Mouse (Mus musculus) spleen, postnatal 36 days (tissue): Measurements from ENCODE around the gene Grcc10.

Experiments
- DNase-seq, 2 experiments: peaks; one replicate each; pipeline ENCODE4 v3.0.0; 2022; ENCODE audit warnings: low spot score in 2 of 2, mixed read lengths in 1 of 2

The Grcc10 gene

DNA sequence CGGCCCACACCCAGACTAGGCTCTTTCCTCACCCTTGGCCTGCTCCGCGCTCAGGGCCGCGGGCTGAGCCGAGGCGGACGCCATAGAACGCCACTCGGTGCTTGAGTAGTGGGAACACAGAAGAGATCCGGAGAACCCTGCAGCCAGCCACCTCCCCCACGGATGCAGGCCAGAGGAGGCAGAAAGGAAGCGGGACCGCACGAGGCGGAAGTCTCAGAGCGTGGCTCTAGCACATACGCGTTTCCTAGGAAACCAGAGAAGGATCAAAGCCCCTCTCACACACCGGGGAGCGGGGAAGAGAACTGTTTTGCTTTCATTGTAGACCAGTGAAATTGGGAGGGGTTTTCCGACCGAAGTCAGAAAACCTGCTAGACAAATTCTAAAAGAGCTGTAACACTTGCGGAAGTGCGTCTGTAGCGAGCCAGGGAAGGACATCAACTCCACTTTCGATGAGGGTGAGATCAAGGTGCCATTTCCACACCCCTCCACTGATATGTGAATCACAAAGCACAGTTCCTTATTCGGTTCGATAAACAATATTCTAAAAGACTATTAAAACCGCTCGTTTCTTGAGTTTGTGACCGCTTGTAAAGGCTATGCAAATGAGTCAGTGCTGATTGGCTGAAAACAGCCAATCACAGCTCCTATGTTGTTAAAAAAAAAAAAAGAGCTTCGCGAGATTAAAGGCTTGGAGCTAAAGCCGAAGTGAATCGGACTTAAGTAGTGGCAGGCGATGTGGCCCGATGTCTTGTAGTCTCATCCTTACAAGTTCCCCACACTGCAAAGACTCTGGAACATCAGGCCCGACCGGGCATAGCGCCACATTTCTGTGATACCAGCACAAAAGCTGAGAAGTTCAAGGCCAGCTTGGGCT lies at the start of gene Grcc10:
Gene Grcc10 (minus strand): TSS at position 487 of the 874 bp plus-strand sequence.
- DNase-seq: peak; percentile 89 to 91

DNA sequence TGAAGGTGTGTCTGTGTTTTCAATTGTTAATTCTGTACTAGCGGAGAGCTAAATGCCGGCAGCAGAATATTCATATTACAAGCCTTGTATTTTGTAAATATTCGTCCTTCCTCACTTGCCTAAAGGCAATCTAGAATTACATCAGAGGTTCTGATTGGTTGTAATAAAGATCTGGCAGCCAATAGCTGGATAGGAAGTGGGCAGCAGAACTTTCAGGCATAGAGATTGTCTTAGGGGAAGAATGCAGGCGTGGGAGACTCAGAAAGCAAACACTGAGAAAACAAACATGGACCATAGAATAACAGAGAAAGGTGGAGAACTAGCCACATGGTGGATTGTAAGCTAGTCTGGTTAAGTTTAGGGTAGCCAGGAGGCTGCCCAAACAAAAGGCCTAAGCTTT lies 48.9 kb upstream of the Grcc10 start:
- DNase-seq: no peak

DNA sequence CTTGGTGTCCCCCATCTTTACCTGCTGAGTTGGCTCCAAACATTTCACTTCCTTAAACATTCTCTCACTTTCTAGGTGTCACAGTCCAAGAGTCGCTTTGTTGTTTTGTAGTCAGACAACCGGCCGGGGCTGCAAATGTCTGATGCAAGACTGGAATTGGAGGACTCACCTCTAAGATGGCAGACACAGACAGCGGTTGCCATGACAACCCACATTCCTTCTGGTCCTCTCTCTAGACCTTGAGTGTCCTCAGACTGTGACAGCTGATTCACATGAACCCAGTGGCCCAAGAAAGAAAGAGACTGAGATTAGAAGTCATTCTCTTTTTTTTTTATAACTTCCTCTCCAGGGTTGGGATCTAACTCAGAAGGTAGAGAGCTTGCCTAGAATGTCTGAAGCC lies 48.3 kb upstream of the Grcc10 start:
- no peak for DNase-seq

DNA sequence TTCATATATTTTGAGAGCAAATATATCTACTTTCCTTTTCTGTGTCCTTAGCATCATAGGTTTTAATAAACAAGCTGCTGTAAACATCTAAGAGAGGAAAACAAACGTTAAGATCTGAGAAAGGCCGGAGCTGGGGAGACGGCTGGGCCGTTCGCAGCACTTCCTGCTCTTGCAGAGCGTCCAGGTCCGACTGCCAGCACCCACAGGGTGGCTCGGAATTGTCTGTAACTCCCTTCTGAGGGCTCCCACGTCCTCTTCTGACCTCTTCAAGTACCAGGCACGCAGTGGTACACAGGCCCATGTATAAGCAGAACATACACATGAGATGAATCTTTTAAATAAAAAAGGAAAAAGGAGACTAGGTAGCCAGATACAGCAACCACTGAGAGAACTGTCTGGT lies 46.5 kb upstream of the Grcc10 start:
- no peak for DNase-seq

DNA sequence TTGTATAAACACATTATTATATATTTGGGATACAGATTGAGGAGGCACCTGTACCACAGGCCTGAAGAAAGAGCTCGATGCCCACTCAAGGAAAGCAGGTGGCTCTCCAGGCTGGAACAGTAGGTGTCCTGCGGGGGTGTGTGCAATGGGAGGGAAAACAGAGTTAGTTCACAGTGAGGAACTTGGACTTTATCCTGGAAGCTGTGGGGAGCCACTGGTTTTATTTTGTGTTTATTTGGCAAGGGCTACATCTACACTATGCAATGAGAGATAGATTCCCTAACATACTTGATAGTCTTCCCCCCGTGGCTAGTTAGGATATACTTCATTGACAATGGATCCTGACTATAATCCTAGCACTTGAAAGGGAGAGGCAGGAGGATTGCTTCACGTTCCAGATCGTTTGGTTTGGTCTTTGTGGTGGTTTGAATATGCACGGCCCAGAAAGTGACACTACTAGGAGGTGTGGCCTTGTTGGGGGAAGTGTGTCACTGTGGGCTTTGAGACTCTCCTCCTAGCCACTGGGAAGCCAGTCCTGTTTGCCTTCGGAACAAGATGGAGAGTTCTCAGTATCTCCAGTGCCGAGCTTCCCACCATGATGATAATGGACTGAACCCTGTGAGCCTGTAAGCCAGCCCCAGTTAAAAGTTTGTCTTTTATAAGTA lies 45.7 kb upstream of the Grcc10 start:
- DNase-seq: no peak

DNA sequence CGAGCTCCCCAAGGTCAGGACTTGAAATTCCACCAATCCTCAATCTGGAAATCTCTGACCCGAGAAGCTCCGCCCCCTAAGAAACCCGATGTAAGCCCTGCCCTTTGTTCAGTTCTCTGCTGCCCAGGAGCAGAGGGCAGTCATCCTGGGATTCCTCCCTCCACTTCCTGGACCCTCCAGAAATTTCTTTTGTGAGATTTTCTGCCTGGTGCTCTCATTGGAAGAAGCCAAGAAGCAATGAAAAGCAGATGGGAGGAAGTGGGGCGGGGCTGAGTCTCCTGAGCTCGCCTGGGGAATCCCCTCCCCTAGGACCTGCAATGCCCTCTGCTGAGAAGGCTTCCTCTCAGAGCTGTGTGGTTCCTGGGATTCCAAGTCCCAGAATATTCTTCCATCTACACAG lies 41.3 kb upstream of the Grcc10 start:
- peak; percentile 57 to 60 for DNase-seq

DNA sequence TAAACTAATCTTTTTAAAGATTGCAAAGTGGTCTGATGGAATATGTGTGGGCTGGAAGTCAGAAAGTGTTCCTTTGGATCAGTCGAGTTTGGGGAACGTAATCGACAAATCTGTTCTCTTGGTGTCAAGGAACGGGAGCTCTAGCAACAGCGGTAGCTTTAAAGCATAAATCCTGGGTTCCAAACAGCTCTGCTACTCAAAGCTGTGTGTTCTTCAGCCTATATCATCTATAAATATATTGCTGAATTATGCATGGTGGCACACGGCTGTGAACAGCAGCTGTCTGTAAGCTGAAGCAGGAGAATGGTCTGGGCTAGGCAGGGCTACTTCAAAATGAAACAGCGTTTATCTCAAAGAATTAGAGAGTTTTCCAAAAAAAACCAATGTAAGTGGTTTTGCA lies 39.7 kb upstream of the Grcc10 start:
- DNase-seq: no peak

DNA sequence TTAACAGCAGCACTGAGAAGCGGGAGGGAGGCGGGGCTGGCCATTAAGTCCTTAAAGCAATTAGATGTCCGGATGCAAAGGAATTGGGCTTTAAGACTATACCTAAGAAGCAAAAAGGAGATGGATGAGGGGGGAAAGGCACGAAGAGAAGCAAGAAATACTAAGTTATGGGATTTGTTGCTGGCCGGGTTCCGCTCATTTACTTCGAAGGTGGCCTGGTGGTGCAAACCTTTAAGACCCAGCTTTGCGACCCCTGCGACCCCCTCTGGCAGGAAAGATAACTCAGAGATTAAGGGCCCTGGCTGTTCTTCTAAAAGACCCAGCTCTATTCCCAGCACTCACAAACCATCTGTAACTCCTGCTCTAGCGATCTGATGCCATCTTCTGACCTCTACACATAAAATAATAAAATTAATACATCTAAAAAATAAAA lies 38.8 kb upstream of the Grcc10 start:
- no peak for DNase-seq

DNA sequence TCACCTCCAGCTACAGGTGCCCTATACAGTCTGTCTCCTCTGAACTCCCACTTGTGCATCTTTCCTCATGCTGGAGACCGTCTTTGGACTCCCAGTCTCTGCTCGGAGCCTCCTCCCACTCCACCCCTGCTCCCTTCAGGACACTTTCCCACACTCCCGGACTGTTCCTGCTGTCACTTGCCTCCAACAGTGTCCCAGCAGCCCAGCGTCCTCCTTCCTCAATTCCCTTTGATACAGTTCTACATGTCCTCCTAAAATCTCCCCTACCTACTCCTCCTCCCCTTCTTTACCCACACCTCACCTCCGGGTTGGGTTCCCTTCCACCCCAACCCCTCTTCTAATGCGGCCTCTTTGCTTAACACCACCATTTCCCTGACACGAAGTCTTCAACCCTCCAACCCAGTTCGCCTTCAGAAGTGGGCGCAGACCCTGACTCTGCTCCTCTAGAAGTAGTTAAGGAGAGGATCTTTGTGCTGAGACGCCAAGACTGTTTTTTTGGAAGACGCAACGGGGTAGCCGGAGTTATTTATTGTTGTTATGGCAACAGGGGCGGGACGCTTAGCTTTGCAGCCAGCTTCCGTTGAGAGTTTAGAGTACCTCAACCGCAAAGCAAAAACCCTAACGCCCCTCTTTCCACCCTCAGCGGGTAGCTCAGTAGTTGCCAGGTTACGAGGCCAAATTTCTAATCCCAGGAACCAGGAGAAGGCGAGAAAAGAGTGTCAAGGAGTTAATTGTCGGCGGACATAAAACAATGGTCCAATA lies 38.2 kb upstream of the Grcc10 start, which contains the start of gene Lrrc23:
Gene Lrrc23 (minus strand): TSS at position 506 of the 762 bp plus-strand sequence.
- DNase-seq: peak; percentile 61 to 70

DNA sequence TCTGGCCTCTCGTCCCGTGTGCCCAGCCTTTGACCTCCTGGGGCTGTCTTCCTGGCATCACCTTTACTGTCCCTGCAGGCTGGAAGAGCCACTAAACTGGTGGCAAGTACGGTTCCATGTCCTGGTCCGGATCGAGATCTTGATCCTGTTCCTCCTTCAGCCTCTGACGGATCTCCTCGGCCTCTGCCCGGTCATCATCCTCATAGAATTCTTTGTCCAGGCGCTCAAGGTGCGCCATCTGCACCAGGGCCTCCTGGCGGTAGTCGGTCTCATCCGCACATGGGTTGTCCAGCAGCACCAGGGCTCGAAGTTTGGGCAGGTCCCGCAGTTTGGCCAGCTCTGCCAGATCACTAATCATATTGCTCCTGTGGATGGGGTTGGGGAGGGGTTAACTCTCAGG lies 29.3 kb upstream of the Grcc10 start:
- DNase-seq: no peak

DNA sequence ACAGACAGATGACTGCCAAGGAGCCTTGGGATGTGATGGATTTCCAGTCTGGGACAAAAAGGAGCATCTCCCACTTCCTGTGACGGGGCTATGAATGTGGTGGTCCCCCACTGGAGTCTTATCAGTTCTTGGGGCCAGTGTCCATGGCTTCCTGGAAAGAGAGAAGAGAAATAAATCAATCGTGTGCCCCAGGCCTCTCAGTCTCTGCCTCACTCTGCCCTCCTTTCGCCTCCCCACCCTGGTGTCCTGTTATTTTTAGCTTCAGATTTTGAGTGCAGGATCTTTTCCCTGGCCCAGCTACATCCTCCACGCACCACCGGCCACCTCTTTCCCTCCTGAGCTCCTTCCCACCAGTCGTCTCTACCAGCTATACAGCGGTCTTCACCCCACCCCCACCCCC lies 28.8 kb upstream of the Grcc10 start:
- no peak for DNase-seq

DNA sequence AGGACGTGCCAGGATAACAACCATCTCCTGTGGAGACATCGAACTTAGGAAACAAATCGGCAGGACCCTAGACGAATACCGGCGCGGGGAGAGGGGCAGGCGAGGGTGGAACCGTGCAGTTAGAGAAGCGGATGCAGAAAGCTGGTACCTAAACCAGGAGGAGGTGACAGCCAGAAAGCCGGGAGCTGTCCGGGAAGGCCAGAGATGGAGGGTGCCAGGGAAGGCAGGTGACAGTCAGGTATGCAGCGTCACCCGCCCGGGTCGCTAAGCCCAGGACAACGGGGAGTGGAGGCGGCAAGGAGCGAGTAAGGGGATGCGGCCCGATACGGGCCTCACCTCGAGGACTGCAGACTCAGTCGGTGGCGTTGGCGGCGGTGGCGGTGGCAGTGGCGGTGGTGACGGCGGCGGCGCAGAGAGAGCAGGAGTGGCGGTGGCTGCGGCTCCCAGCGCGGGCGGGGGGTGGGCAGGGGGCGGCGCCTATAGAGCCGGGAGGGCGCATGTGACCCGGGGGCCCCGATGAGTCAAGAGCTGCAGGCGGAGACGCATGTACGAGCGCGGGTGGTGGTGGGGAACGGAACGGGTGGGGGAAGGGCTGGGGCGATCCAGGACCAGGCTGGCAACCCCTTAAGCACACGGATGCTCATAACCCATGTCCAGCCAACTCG lies 28.1 kb upstream of the Grcc10 start, which contains the start of gene Eno2:
Gene Eno2 (minus strand): TSS at position 573 of the 665 bp plus-strand sequence.
- DNase-seq: no peak

DNA sequence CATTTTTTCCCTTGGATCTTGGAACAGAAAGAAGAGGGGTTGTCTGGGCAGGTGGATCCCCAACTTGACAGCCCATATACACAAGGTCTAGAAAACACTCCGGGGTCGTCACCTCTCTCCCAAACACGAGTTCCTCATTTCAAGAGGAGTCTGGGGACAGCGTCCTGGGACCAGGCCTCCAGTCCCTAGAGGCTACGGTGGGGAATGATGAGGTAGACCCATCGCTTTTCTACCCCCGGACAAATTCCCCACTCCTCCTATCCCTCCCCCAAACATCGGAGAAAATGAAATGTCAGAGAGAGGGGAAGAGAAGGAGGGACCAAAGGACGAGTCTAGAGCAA lies 27.5 kb upstream of the Grcc10 start:
- no peak for DNase-seq

DNA sequence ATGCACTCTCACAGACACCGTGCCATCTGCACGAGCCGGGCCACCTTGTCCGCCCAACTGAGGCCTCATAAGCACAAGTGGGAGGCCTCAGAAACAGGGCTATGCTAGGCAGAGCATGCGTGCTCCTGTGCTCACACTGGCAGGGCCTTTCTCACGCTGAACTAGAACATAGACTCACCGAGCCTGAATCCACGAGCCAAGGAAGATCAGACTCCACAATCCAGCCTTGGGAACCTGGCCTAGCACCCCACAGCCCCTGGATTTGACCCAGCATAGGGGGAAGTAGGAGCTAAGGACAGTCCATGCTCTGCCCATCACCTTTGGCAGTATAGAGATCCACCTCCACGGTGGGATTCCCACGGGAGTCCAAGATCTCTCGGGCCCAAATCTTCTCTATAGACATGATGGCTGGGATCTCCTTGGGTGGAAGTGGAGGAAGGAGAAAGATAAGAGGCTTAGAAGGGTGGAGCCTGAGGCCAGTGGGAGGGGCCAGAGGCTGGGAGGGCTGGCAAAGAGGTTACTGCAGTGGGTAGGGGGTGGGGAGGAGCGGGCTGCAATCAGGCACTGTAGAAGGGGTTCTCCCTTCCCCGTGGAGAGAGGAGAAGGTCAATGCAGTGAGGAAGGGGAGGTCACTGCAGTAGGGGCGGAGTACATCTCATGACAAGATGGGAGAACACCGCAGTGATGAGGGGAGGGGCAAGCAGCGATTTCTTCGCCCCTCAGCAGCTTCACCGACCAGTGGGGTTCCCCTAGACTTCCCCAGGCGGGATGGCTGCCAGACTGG lies 26.9 kb upstream of the Grcc10 start:
- DNase-seq: no peak

DNA sequence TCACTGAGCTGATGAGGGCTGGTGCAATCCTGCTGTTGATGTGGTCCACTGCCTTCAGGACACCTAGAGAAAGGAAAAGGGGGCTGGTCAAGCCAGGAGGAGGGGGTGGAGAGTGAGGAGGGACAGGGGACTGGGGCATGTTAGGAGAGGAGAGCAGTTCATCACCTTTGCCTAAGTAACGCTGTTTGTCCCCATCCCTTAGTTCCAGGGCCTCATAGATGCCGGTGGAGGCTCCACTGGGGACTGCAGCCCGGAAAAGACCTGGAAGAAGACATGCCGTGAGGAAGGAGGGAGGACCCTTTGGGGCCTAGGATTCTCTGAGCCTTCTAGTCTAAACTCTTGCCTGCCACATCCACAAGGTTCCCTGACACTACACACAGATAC lies 26.4 kb upstream of the Grcc10 start:
- no peak for DNase-seq

DNA sequence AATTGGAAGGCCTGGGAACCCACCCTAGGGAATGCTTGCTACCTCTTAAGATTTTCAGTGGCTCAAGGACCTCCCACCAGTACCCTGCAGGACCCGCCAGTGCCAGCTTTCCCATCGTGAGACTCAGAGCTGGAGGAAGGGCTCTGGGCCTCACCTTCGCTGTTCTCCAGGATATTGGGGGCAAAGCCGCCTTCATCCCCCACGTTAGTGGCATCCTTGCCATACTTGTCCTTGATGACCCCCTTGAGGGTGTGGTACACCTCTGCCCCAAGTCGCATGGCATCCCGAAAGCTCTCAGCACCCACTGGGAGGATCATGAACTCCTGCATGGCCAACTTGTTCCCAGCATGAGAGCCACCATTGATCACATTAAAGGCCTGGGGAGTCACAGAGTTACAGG lies 24.8 kb upstream of the Grcc10 start:
- DNase-seq: no peak

DNA sequence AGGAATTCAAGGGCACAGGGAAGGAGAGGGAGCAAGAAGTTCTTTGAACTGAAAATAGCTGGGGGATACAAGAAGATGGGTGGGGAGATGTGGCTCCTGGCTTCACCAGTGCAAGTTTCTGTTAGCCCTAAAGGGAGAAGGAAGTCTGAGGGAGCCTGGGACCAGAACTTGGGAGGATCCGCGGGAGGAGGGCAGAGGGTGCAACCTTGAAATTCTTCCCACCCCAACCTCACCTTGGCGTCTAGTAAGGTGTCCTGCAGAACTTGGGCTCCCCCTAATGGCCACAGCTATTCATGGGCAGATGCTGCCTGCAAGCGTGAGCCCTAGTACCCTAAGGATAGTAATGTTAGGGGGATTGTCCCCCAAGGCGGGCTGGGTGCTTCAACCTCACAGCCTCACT lies 18.1 kb upstream of the Grcc10 start:
- peak; percentile 79 to 82 for DNase-seq

DNA sequence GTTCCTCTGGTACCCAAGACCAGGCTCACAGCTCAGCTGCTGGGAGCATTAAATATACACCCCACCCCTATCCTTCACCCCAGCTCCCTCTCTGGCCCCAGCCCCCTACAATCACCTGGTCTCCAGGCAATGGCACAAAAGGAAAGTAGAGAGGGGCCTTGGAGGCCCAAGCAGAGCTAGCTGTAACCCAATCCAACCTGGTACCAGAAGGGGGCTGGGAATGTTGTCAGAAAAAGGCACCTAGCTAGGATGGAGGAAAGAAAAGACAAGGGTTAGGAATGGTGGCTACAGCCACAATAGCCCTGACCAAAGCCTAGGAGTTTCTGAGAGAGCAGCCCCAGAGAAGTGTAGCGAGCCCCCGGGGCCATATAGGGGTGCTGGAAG lies 17.7 kb upstream of the Grcc10 start:
- DNase-seq: no peak

DNA sequence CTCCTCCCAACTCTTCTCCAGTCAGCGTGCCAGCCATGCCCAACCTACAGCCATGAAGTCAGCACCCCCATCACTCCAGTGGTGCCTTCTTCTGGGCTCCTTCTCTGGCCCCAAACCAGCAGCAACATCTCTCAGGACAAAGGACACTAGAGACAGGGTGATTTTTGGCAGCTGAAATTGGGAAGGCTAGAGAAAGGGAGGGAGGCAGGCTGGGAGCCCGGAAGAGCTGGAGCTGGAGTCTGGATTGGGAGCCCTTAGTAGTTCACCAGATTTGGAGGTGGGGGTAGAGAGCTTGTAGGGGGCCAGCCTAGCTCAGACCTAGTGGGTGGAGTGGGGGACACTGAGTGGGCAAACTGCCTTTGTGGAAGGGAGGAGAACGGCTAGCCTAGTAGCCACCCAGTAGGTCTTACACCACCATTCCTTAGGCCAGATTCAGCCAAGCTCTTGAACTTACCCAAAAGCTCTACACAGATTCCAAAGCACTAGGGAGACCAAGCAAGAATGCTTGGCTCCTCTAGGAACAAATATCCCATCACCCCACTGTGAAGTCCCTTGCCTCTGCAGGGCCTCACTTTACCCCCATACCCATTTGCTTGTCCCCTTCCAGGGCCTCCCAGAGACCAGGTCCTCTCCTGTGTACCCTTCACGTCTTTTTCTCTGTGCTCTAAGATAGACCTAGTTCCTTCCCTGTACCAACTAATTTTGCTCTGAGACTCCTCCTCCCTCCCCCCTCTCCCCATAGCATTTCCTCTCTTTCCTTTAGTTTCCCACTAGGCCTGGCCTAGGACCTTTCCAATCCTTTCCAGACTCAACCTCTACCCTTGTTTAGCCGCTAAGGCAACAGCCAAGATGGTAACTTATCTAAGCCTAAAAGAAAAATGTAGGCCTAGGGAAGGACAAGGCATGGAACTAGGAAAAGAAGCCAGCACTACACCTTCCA lies 17.0 kb upstream of the Grcc10 start:
- no peak for DNase-seq

DNA sequence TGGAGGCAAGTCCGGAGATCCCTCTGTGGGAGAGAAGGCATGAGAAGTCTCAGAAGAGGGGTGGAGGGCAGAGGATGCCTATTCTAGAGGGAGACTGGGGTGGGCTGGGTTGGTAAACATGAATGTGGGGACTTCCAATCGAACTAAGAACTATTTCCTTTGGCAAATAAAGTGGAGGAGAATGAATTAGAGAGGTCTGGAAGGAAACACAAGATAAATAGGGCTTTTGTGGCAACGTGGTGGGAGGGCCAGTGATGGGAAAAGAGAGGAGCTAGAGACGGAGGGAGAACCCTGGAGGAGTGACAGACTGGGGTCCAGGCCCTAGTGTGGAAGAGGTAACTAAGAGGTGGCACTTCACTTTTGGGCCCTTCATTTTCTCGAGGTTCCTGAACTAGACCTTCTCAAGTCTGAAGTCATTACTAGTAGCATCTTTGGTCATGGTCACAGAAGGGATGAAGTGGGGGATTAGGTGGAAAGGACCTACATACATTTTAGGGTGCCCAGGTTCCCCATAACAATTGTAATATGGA lies 16.2 kb upstream of the Grcc10 start:
- no peak for DNase-seq
